Mouse (Mus musculus) cortical plate, adult 2 months (tissue): Measurements from ENCODE around the gene Uap1l1.

ENCODE experiments used
- CTCF ChIP-seq: fragments of 200-500 bp; IDR thresholded peaks from 2 replicates; pipeline ENCODE4 v1.5.1; 2011; ENCODE audit warnings: mild to moderate bottlenecking, control low read depth, low read length; ENCODE audit not compliant: insufficient read depth; ENCODE audit errors: extremely low read depth
- POLR2A ChIP-seq: fragments of 200-500 bp; IDR thresholded peaks from 2 replicates; pipeline ENCODE4 v1.6.1; 2011; ENCODE audit warnings: mild to moderate bottlenecking, low read length, control low read depth; ENCODE audit not compliant: insufficient read depth; ENCODE audit errors: extremely low read depth

DNA sequence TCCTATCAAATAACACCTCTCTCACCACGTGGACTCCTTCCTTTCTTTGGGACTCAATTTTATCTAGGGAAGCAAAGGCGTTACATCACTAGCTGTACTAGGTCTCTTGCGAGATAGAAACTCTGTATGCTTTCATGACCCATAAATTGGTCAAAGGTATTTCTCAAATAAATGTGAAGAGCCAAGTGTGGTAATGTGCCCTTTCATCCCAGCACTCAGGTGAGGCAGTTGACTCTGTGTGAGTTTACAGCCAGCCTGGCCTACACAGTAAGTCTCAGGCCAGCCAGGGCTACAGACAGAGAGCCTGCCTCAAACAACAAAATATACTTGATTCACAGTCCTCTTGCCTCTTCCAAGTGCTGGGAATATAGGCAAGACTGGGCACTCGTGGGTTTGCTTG is 5.6 kb downstream of the Uap1l1 start:
- TF ChIP-seq CTCF (no peak), POLR2A (no peak)
